Mouse (Mus musculus) limb, embryonic 15.5 days (tissue): Measurements from ENCODE around the gene Gm10715. TPM values are rescaled to one million over a fixed set of nuclear protein-coding genes. Genes with fewer than 3 reads are reported as not detected.
"Not testable (repeated sequence)": the region's sequence is repeated elsewhere in the genome, so short reads cannot be mapped to it uniquely, and the experiment has no call there.

Source experiments
- ATAC-seq: fragments of 200-750 bp; cut with Nextera tagmentation; 2 replicates; pipeline ENCODE4 v1.8.0; 2017; ENCODE audit warnings: low read depth, moderate TSS enrichment; ENCODE audit not compliant: insufficient number of reproducible peaks, low FRiP score, low TSS enrichment
- H3K27ac ChIP-seq: fragments of 300-500 bp; sonication (generic); 2 replicates; pipeline ENCODE4 v1.5.1; 2015; ENCODE audit warnings: moderate library complexity, mild to moderate bottlenecking, inconsistent platforms
- H3K27me3 ChIP-seq: fragments of 300-500 bp; sonication (generic); 2 replicates; pipeline ENCODE4 v1.6.1; 2015; ENCODE audit warnings: inconsistent platforms
- H3K36me3 ChIP-seq: fragments of 300-500 bp; sonication (generic); 2 replicates; pipeline ENCODE4 v1.6.1; 2015; ENCODE audit warnings: inconsistent platforms
- H3K4me1 ChIP-seq: fragments of 300-500 bp; sonication (generic); 2 replicates; pipeline ENCODE4 v1.6.1; 2015; ENCODE audit warnings: inconsistent platforms
- H3K4me2 ChIP-seq: fragments of 300-500 bp; sonication (generic); 2 replicates; pipeline ENCODE4 v1.6.1; 2015; ENCODE audit warnings: mild to moderate bottlenecking, inconsistent platforms
- H3K4me3 ChIP-seq: fragments of 300-500 bp; sonication (generic); 2 replicates; pipeline ENCODE4 v1.5.1; 2015; ENCODE audit warnings: mild to moderate bottlenecking, inconsistent platforms
- H3K9ac ChIP-seq: fragments of 300-500 bp; sonication (generic); 2 replicates; pipeline ENCODE4 v1.6.1; 2015; ENCODE audit warnings: inconsistent platforms
- H3K9me3 ChIP-seq: fragments of 300-500 bp; sonication (generic); 2 replicates; pipeline ENCODE4 v1.6.1; 2016; ENCODE audit warnings: inconsistent platforms
- WGBS: fragments of 180-500 bp; shearing (Covaris S2); methylation state at CpG from one replicate; pipeline ENCODE4 v1.1.7; 2015; 5-methylcytosine and 5-hydroxymethylcytosine counted together
- polyA plus RNA-seq: library from polyadenylated mRNA; unstranded; fragments of >200 nt; fragmentation: Nextera tagmentation; extraction: Ambion mirVana; gene quantifications from 2 replicates; pipeline ENCODE4 v1.2.1, GENCODE M21; 2015

The Gm10715 gene
- polyA plus RNA-seq, 1 experiment from 2014 or later, result not detected

DNA sequence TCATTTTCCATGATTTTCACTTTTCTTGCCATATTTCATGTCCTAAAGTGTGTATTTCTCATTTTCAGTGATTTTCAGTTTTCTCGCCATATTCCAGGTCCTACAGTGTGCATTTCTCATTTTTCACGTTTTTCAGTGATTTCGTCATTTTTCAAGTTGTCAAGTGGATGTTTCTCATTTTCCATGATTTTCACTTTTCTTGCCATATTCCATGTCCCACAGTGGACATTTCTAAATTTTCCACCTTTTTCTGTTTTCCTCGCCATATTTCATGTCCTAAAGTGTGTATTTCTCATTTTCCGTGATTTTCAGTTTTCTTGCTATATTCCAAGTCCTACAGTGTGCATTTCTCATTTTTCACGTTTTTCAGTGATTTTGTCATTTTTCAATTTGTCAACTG is 20.8 kb upstream of the Gm10715 start:
- not testable (repeated sequence) for H3K4me1 ChIP-seq, ATAC-seq, H3K36me3 ChIP-seq, H3K27me3 ChIP-seq, H3K4me2 ChIP-seq, H3K27ac ChIP-seq, H3K9me3 ChIP-seq, H3K4me3 ChIP-seq, H3K9ac ChIP-seq
- 79% methylated on average over 6 of the region's 6 CpGs for WGBS

DNA sequence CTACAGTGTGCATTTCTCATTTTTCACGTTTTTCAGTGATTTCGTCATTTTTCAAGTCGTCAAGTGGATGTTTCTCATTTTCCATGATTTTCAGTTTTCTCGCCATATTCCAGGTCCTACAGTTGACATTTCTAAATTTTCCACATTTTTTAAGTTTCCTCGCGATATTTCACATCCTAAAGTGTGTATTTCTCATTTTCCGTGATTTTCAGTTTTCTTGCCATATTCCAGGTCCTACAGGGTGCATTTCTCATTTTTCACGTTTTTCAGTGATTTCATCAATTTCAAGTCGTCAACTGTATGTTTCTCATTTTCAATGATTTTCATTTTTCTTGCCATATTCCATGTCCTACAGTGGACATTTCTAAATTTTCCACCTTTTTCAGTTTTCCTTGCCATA is 19.6 kb upstream of the Gm10715 start, which contains the start of gene Gm10719:
TSS of gene Gm10719 (plus strand) at position 301 of the 400 bp plus-strand sequence.
- not testable (repeated sequence) for H3K4me1 ChIP-seq, H3K27me3 ChIP-seq, H3K36me3 ChIP-seq, H3K9me3 ChIP-seq, H3K4me2 ChIP-seq, H3K4me3 ChIP-seq, H3K9ac ChIP-seq, H3K27ac ChIP-seq, ATAC-seq
- 69% methylated on average over 1 of the region's 9 CpGs for WGBS

DNA sequence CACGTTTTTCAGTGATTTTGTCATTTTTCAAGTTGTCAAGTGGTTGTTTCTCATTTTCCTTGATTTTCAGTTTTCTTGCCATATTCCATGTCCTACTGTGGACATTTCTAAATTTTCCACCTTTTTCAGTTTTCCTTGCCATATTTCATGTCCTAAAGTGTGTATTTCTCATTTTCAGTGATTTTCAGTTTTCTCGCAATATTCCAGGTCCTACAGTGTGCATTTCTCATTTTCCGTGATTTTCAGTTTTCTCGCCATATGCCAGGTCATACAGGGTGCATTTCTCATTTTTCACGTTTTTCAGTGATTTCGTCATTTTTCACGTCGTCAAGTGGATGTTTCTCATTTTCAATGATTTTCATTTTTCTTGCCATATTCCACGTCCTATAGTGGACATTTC is 17.7 kb upstream of the Gm10715 start:
- not testable (repeated sequence) for H3K27me3 ChIP-seq, H3K4me1 ChIP-seq, H3K4me2 ChIP-seq, H3K27ac ChIP-seq, H3K4me3 ChIP-seq, ATAC-seq, H3K9me3 ChIP-seq, H3K9ac ChIP-seq, H3K36me3 ChIP-seq
- WGBS, result 60% methylated on average over 9 of the region's 9 CpGs

DNA sequence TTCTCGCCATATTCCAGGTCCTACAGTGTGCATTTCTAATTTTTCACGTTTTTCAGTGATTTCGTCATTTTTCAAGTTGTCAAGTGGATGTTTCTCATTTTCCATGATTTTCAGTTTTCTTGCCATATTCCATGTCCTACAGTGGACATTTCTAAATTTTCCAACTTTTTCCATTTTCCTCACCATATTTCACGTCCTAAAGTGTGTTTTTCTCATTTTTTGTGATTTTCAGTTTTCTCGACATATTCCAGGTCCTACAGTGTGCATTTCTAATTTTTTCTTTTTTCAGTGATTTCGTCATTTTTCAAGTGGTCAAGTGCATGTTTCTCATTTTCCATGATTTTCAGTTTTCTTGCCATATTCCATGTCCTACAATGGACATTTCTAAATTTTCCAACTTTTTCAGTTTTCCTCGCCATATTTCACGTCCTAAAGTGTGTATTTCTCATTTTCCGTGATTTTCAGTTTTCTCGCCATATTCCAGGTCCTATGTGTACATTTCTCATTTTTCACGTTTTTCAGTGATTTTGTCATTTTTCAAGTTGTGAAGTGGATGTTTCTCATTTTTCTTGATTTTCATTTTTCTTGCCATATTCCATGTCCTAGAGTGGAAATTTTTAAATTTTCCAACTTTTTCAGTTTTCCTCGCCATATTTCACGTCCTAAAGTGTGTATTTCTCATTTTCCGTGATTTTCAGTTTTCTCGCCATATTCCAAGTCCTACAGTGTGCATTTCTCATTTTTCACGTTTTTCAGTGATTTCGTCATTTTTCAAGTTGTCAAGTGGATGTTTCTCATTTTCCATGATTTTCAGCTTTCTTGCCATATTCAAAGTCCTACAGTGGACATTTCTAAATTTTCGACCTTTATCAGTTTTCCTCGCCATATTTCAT is 16.6 kb upstream of the Gm10715 start:
- H3K9ac ChIP-seq, H3K4me2 ChIP-seq, H3K36me3 ChIP-seq, H3K27me3 ChIP-seq, H3K9me3 ChIP-seq, H3K4me1 ChIP-seq, H3K27ac ChIP-seq, H3K4me3 ChIP-seq: not testable (repeated sequence)
- ATAC-seq, result peak; percentile 68; the same call in 1 of the 2 replicates
- WGBS, result 76% methylated on average over 17 of the region's 19 CpGs

DNA sequence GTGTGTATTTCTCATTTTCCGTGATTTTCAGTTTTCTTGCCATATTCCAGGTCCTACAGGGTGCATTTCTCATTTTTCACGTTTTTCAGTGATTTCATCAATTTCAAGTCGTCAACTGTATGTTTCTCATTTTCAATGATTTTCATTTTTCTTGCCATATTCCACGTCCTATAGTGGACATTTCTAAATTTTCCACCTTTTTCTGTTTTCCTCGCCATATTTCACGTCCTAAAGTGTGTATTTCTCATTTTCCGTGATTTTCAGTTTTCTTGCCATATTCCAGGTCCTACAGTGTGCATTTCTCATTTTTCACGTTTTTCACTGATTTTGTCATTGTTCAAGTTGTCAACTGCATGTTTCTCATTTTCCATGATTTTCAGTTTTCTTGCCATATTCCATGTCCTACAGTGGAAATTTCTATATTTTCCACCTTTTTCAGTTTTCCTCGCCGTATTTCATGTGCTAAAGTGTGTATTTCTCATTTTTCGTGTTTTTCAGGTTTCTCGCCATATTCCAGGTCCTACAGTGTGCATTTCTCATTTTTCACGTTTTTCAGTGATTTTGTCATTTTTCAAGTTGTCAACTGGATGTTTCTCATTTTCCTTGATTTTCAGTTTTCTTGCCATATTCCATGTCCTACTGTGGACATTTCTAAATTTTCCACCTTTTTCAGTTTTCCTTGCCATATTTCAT is 14.2 kb upstream of the Gm10715 start:
- H3K9me3 ChIP-seq, H3K27me3 ChIP-seq, H3K36me3 ChIP-seq, H3K4me1 ChIP-seq, H3K9ac ChIP-seq, H3K27ac ChIP-seq, ATAC-seq, H3K4me2 ChIP-seq, H3K4me3 ChIP-seq: not testable (repeated sequence)
- WGBS, result 72% methylated on average over 11 of the region's 13 CpGs

DNA sequence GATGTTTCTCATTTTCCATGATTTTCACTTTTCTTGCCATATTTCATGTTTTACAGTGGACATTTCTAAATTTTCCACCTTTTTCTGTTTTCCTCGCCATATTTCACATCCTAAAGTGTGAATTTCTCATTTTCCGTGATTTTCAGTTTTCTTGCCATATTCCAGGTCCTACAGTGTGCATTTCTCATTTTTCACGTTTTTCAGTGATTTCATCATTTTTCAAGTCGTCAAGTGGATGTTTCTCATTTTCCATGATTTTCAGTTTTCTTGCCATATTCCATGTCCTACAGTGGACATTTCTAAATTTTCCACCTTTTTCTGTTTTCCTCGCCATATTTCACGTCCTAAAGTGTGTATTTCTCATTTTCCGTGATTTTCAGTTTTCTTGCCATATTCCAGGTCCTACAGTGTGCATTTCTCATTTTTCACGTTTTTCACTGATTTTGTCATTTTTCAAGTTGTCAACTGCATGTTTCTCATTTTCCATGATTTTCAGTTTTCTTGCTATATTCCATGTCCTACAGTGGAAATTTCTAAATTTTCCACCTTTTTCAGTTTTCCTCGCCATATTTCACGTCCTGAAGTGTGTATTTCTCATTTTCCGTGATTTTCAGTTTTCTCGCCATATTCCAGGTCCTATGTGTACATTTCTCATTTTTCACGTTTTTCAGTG is 13.2 kb upstream of the Gm10715 start, which contains the start of gene Gm10718:
TSS of gene Gm10718 (plus strand) at position 236 of the 673 bp plus-strand sequence.
- H3K27me3 ChIP-seq, H3K27ac ChIP-seq, H3K9ac ChIP-seq, H3K9me3 ChIP-seq, H3K4me1 ChIP-seq, H3K4me2 ChIP-seq, ATAC-seq, H3K36me3 ChIP-seq, H3K4me3 ChIP-seq: not testable (repeated sequence)
- 76% methylated on average over 12 of the region's 13 CpGs for WGBS

DNA sequence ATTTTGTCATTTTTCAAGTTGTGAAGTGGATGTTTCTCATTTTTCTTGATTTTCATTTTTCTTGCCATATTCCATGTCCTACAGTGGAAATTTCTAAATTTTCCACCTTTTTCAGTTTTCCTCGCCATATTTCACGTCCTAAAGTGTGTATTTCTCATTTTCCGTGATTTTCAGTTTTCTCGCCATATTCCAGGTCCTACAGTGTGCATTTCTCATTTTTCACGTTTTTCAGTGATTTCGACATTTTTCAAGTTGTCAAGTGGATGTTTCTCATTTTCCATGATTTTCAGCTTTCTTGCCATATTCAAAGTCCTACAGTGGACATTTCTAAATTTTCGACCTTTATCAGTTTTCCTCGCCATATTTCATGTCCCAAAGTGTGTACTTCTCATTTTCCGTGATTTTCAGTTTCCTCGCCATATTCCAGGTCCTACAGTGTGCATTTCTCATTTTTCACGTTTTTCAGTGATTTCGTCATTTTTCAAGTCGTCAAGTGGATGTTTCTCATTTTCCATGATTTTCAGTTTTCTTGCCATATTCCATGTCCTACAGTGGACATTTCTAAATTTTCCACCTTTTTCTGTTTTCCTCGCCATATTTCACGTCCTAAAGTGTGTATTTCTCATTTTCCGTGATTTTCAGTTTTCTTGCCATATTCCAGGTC is 12.6 kb upstream of the Gm10715 start:
- ATAC-seq, H3K4me2 ChIP-seq, H3K4me3 ChIP-seq, H3K27ac ChIP-seq, H3K4me1 ChIP-seq, H3K9ac ChIP-seq, H3K36me3 ChIP-seq, H3K9me3 ChIP-seq, H3K27me3 ChIP-seq: not testable (repeated sequence)
- WGBS, result 76% methylated on average over 16 of the region's 16 CpGs

DNA sequence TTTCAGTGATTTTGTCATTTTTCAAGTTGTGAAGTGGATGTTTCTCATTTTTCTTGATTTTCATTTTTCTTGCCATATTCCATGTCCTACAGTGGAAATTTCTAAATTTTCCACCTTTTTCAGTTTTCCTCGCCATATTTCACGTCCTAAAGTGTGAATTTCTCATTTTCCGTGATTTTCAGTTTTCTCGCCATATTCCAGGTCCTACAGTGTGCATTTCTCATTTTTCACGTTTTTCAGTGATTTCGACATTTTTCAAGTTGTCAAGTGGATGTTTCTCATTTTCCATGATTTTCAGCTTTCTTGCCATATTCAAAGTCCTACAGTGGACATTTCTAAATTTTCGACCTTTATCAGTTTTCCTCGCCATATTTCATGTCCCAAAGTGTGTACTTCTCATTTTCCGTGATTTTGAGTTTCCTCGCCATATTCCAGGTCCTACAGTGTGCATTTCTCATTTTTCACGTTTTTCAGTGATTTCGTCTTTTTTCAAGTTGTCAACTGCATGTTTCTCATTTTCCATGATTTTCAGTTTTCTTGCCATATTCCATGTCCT is 11.7 kb upstream of the Gm10715 start, which contains the start of gene Gm10717:
TSS of gene Gm10717 (plus strand) at position 506 of the 556 bp plus-strand sequence.
- not testable (repeated sequence) for H3K4me1 ChIP-seq, H3K27ac ChIP-seq, H3K27me3 ChIP-seq, H3K4me2 ChIP-seq, H3K9me3 ChIP-seq, ATAC-seq, H3K9ac ChIP-seq, H3K4me3 ChIP-seq, H3K36me3 ChIP-seq
- 73% methylated on average over 12 of the region's 12 CpGs for WGBS

DNA sequence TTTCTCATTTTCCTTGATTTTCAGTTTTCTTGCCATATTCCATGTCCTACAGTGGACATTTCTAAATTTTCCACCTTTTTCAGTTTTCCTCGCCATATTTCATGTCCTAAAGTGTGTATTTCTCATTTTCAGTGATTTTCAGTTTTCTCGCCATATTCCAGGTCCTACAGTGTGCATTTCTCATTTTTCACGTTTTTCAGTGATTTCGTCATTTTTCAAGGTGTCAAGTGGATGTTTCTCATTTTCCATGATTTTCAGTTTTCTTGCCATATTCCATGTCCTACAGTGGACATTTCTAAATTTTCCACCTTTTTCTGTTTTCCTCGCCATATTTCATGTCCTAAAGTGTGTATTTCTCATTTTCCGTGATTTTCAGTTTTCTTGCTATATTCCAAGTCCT is 11.0 kb upstream of the Gm10715 start:
- not testable (repeated sequence) for H3K36me3 ChIP-seq, H3K9me3 ChIP-seq, ATAC-seq, H3K4me2 ChIP-seq, H3K4me3 ChIP-seq, H3K27ac ChIP-seq, H3K9ac ChIP-seq, H3K27me3 ChIP-seq, H3K4me1 ChIP-seq
- WGBS, result 72% methylated on average over 5 of the region's 6 CpGs

DNA sequence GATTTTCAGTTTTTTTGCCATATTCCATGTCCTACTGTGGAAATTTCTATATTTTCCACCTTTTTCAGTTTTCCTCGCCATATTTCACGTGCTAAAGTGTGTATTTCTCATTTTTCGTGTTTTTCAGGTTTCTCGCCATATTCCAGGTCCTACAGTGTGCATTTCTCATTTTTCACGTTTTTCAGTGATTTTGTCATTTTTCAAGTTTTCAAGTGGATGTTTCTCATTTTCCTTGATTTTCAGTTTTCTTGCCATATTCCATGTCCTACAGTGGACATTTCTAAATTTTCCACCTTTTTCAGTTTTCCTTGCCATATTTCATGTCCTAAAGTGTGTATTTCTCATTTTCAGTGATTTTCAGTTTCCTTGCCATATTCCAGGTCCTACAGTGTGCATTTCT is 10.5 kb upstream of the Gm10715 start:
- H3K4me2 ChIP-seq, H3K4me1 ChIP-seq, H3K9me3 ChIP-seq, ATAC-seq, H3K27me3 ChIP-seq, H3K27ac ChIP-seq, H3K4me3 ChIP-seq, H3K9ac ChIP-seq, H3K36me3 ChIP-seq: not testable (repeated sequence)
- 73% methylated on average over 5 of the region's 5 CpGs for WGBS

DNA sequence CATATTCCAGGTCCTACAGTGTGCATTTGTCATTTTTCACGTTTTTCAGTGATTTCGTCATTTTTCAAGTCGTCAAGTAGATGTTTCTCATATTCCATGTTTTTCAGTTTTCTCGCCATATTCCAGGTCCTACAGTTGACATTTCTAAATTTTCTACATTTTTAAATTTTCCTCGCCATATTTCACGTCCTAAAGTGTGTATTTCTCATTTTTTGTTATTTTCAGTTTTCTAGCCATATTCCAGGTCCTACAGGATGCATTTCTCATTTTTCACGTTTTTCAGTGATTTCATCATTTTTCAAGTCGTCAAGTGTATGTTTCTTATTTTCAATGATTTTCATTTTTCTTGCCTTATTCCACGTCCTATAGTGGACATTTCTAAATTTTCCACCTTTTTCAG is 9.9 kb upstream of the Gm10715 start:
- not testable (repeated sequence) for ATAC-seq, H3K27me3 ChIP-seq, H3K9ac ChIP-seq, H3K36me3 ChIP-seq, H3K4me3 ChIP-seq, H3K4me1 ChIP-seq, H3K27ac ChIP-seq, H3K4me2 ChIP-seq, H3K9me3 ChIP-seq
- 67% methylated on average over 9 of the region's 9 CpGs for WGBS
